Mouse (Mus musculus) thymus, adult 2 months (tissue): ENCODE measurements around the gene Chd6. TPM values are rescaled to one million over a fixed set of nuclear protein-coding genes. Genes with fewer than 3 reads are reported as not detected.

Experiments used
- DNase-seq: peaks from one replicate; pipeline ENCODE4 v3.0.0; 2021
- H3K27ac ChIP-seq: fragments of 200-500 bp; 2 replicates; pipeline ENCODE4 v1.5.1; 2012; ENCODE audit warnings: low read length, control low read depth; ENCODE audit not compliant: control insufficient read depth, insufficient read depth
- H3K27me3 ChIP-seq: fragments of 200-500 bp; 2 replicates; pipeline ENCODE4 v1.6.1; 2012; ENCODE audit warnings: mild to moderate bottlenecking, low read length, moderate library complexity, mixed read lengths; ENCODE audit not compliant: control insufficient read depth, insufficient read depth
- H3K36me3 ChIP-seq: fragments of 200-500 bp; 2 replicates; pipeline ENCODE4 v1.6.1; 2012; ENCODE audit warnings: mild to moderate bottlenecking, low read length, moderate library complexity; ENCODE audit not compliant: control insufficient read depth, insufficient read depth
- H3K4me1 ChIP-seq: fragments of 200-500 bp; replicated peaks from 2 replicates; pipeline ENCODE4 v1.6.1; 2012; ENCODE audit warnings: low read length; ENCODE audit not compliant: control insufficient read depth, insufficient read depth
- H3K4me3 ChIP-seq: fragments of 200-500 bp; 2 replicates; pipeline ENCODE4 v1.5.1; 2012; ENCODE audit warnings: mild to moderate bottlenecking, low read length, control low read depth, moderate library complexity; ENCODE audit not compliant: control insufficient read depth, insufficient read depth
- CTCF ChIP-seq: fragments of 200-500 bp; IDR thresholded peaks from 2 replicates; pipeline ENCODE4 v1.5.1; 2012; ENCODE audit warnings: mild to moderate bottlenecking, control low read depth, low read length, moderate library complexity, borderline replicate concordance; ENCODE audit not compliant: control insufficient read depth, poor library complexity, insufficient read depth; ENCODE audit errors: extremely low read depth
- POLR2A ChIP-seq: fragments of 200-500 bp; IDR thresholded peaks from 2 replicates; pipeline ENCODE4 v1.6.1; 2012; ENCODE audit warnings: mild to moderate bottlenecking, low read length, control low read depth, moderate library complexity; ENCODE audit not compliant: control insufficient read depth, poor library complexity, insufficient read depth; ENCODE audit errors: extremely low read depth
- WGBS: fragments of 180-500 bp; shearing (Covaris S2); methylation state at CpG from one replicate; pipeline ENCODE4 v1.1.7; 2018; 5-methylcytosine and 5-hydroxymethylcytosine counted together
- polyA plus RNA-seq: library from polyadenylated mRNA; depleted of rRNA; stranded (reverse); fragments of >200 nt; gene quantifications from 2 replicates; pipeline ENCODE4 v1.2.3, GENCODE M21; 2012

The Chd6 gene
- polyA plus RNA-seq, 1 experiment = 28.5 TPM

DNA sequence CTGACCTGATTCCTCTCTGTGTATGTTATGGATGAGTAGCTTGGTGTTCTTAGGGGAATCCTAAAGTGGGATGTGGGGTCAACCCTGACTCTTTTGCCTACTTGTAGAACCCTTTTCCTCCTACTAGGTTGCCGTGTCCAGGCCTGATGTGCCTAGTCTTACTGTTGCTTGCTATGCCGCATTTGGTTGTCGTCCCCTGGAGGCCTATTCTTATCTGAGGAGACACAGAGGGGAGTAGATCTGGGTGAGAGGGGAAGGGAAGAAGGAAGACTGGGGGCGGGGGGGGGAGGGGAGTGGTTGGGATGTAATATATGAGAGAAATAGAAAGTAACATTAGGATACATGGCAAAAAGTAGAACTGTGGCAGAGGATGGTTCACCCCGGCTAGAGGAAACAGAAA, 33.3 kb downstream of the Chd6 start:
- H3K4me1 ChIP-seq = no peaks in the 10 kb centered on the region
- 89% methylated on average over 5 of the region's 5 CpGs for WGBS
- no peak for DNase-seq
- H3K4me3 ChIP-seq = no peak overlapping the region
- TF ChIP-seq POLR2A (no peak), CTCF (no peak)
- no peaks in the 10 kb centered on the region for H3K27me3 ChIP-seq
- no peak overlapping the region for H3K27ac ChIP-seq
- no peaks in the 10 kb centered on the region for H3K36me3 ChIP-seq

GRCm38 (mm10) chr2:161066097-161066759, 42.6 kb downstream of the Chd6 start:
- DNase-seq = no peak
- Histone ChIP-seq H3K4me1 (no peaks in the 10 kb centered on the region), H3K4me3 (no peak overlapping the region), H3K36me3 (no peaks in the 10 kb centered on the region), H3K27me3 (no peaks in the 10 kb centered on the region), H3K27ac (no peak overlapping the region)
- TF ChIP-seq POLR2A (no peak), CTCF (no peak)
- WGBS = 71% methylated on average over 10 of the region's 10 CpGs

DNA sequence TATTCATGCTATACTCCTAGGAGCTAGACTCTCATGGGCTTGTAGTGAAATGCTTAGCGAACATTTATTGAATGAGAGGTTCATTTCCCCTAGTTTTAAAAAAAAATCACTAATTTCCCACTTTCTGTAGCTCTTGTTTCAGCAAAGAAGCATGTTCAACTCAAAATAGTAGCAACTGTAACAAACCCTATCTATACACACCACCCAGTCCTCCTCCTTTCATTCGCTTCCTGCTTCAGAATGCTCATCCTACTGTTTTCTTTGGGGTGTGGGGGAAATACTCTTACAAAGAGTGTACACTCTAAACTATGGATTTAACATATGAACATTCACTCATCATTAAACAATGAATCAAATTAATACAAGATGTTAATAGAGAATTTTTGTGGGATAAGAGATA, 43.3 kb downstream of the Chd6 start:
- 98% methylated on average over 2 of the region's 2 CpGs for WGBS
- H3K36me3 ChIP-seq = no peaks in the 10 kb centered on the region
- H3K4me3 ChIP-seq = no peak overlapping the region
- H3K4me1 ChIP-seq = no peaks in the 10 kb centered on the region
- H3K27ac ChIP-seq = no peak overlapping the region
- no peaks in the 10 kb centered on the region for H3K27me3 ChIP-seq
- TF ChIP-seq CTCF = no peak
- TF ChIP-seq POLR2A = no peak
- no peak for DNase-seq

GRCm38 (mm10) chr2:161064836-161065235, 44.0 kb downstream of the Chd6 start:
- Histone ChIP-seq H3K4me1 (no peaks in the 10 kb centered on the region), H3K27ac (no peak overlapping the region), H3K27me3 (no peaks in the 10 kb centered on the region), H3K4me3 (no peak overlapping the region), H3K36me3 (no peaks in the 10 kb centered on the region)
- TF ChIP-seq CTCF = no peak
- no peak for TF ChIP-seq POLR2A
- 84% methylated on average over 1 of the region's 1 CpGs for whole genome bisulfite sequencing
- no peak for DNase-seq

GRCm38 (mm10) chr2:161058841-161059240, 50.0 kb downstream of the Chd6 start:
- Histone ChIP-seq H3K4me3 (no peak overlapping the region), H3K27ac (no peak overlapping the region), H3K4me1 (no peaks in the 10 kb centered on the region), H3K36me3 (no peaks in the 10 kb centered on the region; the same call in 1 of the 2 replicates), H3K27me3 (no peaks in the 10 kb centered on the region)
- 98% methylated on average over 4 of the region's 4 CpGs for WGBS
- TF ChIP-seq POLR2A (no peak), CTCF (no peak)
- DNase-seq = no peak

- no peak for DNase-seq
- WGBS = 9% methylated on average over 2 of the region's 2 CpGs
- Histone ChIP-seq H3K27me3 (no peaks in the 10 kb centered on the region), H3K4me1 (no peaks in the 10 kb centered on the region), H3K27ac (no peak overlapping the region), H3K36me3 (peaks cover 12% of the 10 kb centered on the region), H3K4me3 (no peak overlapping the region)
- no peak for TF ChIP-seq POLR2A
- TF ChIP-seq CTCF = no peak
Measured at GRCm38 (mm10) chr2:161053765-161054164, 55.1 kb downstream of the Chd6 start.

DNA sequence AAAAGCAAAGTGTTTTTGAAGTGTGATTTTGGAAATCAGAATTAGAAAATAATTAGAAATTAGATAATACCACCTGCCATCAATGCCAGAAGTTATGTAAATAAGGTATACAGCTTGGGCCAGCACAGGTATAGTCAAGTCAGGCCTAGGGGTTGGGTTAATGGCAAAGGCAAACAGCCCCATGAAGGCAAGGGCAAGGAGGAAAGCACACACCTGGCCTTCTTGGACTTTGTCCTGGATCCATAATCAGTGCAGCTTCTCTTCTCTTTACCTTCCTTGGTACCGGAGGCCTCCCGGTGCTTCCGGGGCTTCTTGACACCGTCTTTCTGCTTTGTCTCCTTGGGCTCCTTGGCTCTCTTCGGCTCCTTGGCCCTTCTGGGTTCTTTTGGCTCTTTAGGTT, 56.7 kb downstream of the Chd6 start:
- 97% methylated on average over 5 of the region's 5 CpGs for WGBS
- TF ChIP-seq POLR2A = no peak
- no peak for TF ChIP-seq CTCF
- Histone ChIP-seq H3K4me3 (no peak overlapping the region), H3K36me3 (peaks cover 12% of the 10 kb centered on the region), H3K27ac (no peak overlapping the region), H3K27me3 (no peaks in the 10 kb centered on the region), H3K4me1 (no peaks in the 10 kb centered on the region)
- no peak for DNase-seq
